Mouse (Mus musculus): Measurements from ENCODE around the gene Tef. TPM values are rescaled to one million over a fixed set of nuclear protein-coding genes. Genes with fewer than 3 reads are reported as not detected.

Tef gene
- polyA plus RNA-seq, 1 experiment from 2014 or later: 20.5 TPM

DNA sequence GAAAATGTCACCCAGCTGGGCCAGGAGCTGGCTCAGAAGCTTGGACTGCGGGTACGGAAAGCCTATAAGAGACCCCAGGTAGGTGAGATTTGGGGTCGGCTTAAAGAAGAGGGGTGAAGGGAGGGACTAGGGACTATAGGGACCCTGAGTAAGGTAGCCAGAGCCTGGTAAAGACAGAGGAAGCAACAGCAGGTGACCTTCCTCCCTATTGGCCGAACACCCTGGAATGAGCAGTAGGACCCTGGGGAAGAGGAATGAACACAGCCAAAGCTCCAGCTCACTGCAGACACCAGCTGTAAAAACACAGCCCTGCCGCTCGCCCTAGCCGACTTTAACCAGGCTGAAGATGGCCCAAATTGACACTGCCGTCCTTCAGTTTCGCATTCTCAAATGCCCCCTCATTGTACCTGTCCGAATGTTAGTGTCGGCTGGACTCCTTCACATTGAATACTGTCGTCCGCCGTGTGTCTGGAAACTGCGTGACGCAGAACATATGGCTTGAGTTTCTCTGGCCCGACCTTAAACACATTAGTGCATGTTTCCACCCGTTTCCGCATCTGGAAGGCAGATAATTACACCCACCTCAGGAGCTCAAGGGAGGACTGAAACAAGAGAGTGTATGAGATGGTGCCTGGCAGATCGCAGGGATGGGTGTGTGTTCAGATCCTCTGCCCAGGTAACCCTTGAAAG lies 29.6 kb upstream of the Tef start:
- Histone ChIP-seq H3K9me3 (replicated peaks) (no peaks in the 10 kb centered on the region), H3K9ac (replicated peaks) (no peak overlapping the region), H3K27me3 (replicated peaks) (no peaks in the 10 kb centered on the region), H3K4me3 (replicated peaks) (no peak overlapping the region), H3K4me1 (no peaks in the 10 kb centered on the region), H3K27ac (replicated peaks) (no peak overlapping the region), H3K36me3 (peaks cover 83% of the 10 kb centered on the region), H3K4me2 (no peak overlapping the region)
- no peak for ATAC-seq (ENCODE audit: low FRiP score)
- 87% methylated on average over 20 of the region's 20 CpGs for WGBS

DNA sequence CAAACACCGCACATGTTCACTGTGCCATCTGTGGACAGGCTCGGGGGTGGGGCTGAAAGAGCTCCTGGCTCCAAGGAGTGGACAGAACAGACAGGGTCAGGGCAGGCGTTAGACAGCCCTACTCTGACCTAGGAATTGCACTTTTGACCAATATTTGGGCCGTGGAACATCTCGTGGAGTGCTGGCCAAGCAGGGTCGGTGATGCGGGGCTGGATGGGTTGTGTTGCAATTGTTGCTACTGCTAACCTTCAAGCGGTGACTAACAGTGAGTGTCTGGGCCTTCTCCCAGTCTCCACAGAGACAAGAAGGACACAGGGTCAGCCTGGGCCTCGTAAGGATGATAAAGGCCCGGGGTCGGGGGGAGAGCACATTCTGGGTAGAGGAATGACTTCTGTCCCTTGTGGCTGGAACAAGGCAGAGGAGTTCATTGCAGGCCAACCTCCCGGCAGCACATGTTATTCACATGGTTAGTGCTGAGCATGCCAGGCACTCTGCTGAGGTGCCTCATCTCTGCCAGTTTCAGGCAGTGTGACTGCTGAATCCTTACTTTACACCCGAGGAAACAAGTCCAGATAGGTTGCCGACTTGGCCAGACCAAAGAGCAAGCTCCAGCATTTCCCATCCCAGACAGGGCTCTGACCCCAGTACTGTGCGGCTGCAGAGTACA lies 27.6 kb upstream of the Tef start:
- Histone ChIP-seq H3K4me2 (no peak overlapping the region), H3K9me3 (replicated peaks) (no peaks in the 10 kb centered on the region), H3K27me3 (replicated peaks) (no peaks in the 10 kb centered on the region), H3K27ac (replicated peaks) (no peak overlapping the region), H3K4me1 (no peaks in the 10 kb centered on the region), H3K9ac (replicated peaks) (no peak overlapping the region), H3K4me3 (replicated peaks) (no peak overlapping the region), H3K36me3 (peaks cover 89% of the 10 kb centered on the region)
- WGBS: 89% methylated on average over 15 of the region's 15 CpGs
- ATAC-seq (ENCODE audit: low FRiP score): no peak

DNA sequence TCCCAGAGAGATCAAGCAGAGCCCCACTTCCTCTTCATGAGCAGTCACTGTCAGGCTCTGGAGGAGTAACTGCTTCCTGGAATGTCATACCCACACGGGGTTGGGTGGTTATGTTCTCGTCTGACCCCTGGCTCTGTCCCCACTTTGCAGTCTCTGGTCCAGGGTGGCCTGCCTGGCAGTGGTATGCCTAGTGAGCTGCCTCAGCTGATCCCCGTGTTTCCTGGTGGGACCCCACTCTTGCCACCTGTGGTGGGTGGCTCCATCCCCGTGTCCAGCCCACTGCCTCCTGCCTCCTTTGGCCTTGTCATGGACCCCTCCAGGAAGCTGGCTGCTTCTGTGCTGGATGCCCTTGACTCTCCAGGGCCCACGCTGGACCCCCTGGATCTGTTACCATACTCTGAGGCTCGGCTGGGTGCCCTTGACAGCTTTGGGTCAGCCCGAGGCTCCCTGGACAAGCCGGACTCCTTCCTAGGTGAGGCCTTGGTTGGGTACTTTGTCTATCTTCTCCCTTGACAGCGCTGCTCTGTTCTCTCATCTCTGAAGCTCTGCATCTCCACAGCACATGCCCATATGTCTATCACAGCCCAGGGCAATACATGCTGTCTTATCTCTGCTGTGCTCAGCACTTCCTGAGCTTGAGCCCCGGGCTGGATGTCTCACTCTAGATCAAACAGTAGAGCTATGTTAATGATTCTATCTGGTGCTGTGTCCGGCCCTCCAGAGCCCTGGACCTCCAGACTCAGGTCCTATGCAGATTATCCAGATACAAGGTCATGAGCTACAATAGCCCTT lies 25.4 kb upstream of the Tef start:
- Histone ChIP-seq H3K27ac (replicated peaks) (no peak overlapping the region), H3K9ac (replicated peaks) (no peak overlapping the region), H3K36me3 (peaks cover 97% of the 10 kb centered on the region), H3K4me1 (no peaks in the 10 kb centered on the region), H3K27me3 (replicated peaks) (no peaks in the 10 kb centered on the region), H3K9me3 (replicated peaks) (no peaks in the 10 kb centered on the region), H3K4me2 (no peak overlapping the region), H3K4me3 (replicated peaks) (no peak overlapping the region)
- ATAC-seq (ENCODE audit: low FRiP score): no peak
- 91% methylated on average over 11 of the region's 11 CpGs for WGBS

DNA sequence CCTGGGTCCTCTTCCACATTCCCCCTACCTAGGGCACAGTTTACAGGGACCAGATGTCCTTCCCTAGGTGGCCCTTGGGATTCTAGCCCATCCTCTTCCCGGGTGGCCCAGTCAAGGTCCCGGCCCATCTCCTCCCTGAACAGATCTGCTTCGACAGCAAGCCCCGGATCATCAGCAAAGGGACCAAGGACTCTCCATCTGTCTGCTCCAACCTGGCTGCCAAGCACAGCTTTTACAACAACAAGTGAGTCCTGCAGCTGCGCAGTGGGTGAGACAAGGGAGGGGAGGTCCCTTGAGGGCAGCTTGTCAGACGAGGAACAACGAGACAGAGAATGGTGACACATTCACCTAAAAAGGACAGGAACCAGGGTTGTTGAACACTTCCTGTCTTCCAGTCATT lies 20.4 kb upstream of the Tef start:
- Histone ChIP-seq H3K9ac (replicated peaks) (no peak overlapping the region), H3K27ac (replicated peaks) (no peak overlapping the region), H3K4me2 (no peak overlapping the region), H3K4me1 (no peaks in the 10 kb centered on the region), H3K27me3 (replicated peaks) (no peaks in the 10 kb centered on the region), H3K4me3 (replicated peaks) (no peak overlapping the region), H3K36me3 (peaks cover 92% of the 10 kb centered on the region), H3K9me3 (replicated peaks) (no peaks in the 10 kb centered on the region)
- 65% methylated on average over 7 of the region's 7 CpGs for WGBS
- no peak for ATAC-seq (ENCODE audit: low FRiP score)

DNA sequence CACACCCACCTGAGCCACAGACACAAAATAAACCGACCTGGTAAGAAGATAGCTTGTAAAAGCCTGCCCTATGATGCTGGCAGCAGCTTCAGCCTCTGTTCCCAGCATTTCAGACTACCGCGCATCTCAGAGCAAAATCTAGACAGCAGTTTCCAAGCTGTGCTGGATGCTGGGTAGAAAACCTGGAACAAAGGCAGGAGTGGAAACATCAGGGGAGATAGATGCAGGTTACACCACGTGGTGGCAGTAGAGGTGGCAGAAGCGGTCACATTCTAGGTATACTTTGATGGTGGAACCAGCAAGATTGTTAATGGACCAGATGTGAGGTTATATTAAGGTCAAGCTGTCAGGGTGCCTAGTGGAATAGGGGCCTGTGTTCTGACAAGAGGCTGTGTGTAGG lies 17.5 kb upstream of the Tef start:
- H3K27ac ChIP-seq (replicated peaks): no peak overlapping the region
- no peaks in the 10 kb centered on the region for H3K9me3 ChIP-seq (replicated peaks)
- H3K9ac ChIP-seq (replicated peaks): no peak overlapping the region
- no peak overlapping the region for H3K4me3 ChIP-seq (replicated peaks)
- H3K4me1 ChIP-seq: no peaks in the 10 kb centered on the region
- H3K4me2 ChIP-seq: no peak overlapping the region
- peaks cover 82% of the 10 kb centered on the region for H3K36me3 ChIP-seq
- H3K27me3 ChIP-seq (replicated peaks): no peaks in the 10 kb centered on the region
- no peak for ATAC-seq (ENCODE audit: low FRiP score)
- 76% methylated on average over 5 of the region's 5 CpGs for WGBS

DNA sequence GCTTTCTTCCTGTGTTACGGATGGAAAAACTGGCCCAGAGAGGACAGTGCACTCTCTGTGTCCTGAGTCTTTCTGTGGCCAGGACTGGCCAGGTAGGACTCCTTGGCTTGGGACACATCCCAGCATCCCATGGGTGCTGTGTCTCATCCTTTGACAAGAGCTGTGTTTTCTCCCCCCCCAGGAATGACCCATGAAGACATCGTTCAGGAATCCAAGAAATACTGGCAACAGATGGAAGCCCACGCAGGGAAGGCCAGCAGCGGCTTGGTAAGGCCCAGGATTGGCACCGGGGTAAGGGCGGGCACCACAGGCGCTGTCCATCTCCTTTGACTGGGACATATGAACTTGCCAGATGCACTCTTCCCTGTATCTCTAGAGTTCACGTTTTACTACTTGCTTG lies 16.5 kb upstream of the Tef start:
- H3K36me3 ChIP-seq: peaks cover 82% of the 10 kb centered on the region
- H3K4me3 ChIP-seq (replicated peaks): no peak overlapping the region
- H3K4me2 ChIP-seq: no peak overlapping the region
- WGBS: 94% methylated on average over 8 of the region's 8 CpGs
- no peak overlapping the region for H3K27ac ChIP-seq (replicated peaks)
- H3K9ac ChIP-seq (replicated peaks): no peak overlapping the region
- H3K9me3 ChIP-seq (replicated peaks): no peaks in the 10 kb centered on the region
- H3K27me3 ChIP-seq (replicated peaks): no peaks in the 10 kb centered on the region
- no peak for ATAC-seq (ENCODE audit: low FRiP score)
- H3K4me1 ChIP-seq: no peaks in the 10 kb centered on the region

DNA sequence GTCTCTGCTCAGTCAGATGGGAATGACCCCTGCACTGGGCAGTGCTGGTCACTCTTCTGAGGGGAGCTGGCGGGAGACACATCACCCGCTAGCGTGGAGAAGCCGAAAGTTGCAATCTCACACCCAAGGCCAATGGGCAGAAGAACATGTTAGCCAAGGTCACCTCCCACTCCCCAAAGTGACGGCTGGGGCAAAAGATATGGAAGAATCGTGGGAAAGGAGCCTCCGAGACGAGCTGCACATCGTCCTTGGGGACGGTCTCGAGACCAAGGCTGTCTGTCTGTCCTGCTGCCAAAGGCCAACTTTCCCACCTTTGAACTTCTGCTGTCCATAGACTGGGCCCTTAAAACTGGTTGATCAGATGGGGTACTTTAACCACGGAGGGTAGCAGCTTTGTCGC lies 14.7 kb upstream of the Tef start:
- no peak overlapping the region for H3K4me3 ChIP-seq (replicated peaks)
- 96% methylated on average over 13 of the region's 13 CpGs for WGBS
- peaks cover 82% of the 10 kb centered on the region for H3K36me3 ChIP-seq
- ATAC-seq (ENCODE audit: low FRiP score): no peak
- H3K9ac ChIP-seq (replicated peaks): no peak overlapping the region
- no peaks in the 10 kb centered on the region for H3K4me1 ChIP-seq
- no peaks in the 10 kb centered on the region for H3K9me3 ChIP-seq (replicated peaks)
- no peak overlapping the region for H3K4me2 ChIP-seq
- H3K27ac ChIP-seq (replicated peaks): no peak overlapping the region
- no peaks in the 10 kb centered on the region for H3K27me3 ChIP-seq (replicated peaks)

DNA sequence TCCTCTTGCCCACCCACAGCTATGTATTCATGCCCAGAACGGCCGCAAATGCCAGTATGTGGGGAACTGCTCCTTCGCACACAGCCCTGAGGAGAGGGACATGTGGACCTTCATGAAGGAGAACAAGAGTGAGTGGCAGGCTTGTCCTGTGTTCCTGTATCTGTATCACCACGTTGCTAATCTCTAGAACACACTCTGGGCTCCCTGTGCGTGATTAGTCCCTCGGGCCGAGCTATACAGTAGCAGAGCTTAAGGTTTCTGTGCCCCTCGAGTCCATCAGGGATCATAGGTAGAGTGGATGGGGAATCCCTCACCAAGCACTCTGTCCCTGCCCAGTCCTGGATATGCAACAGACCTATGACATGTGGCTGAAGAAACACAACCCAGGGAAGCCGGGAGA lies 9.8 kb upstream of the Tef start:
- no peak overlapping the region for H3K9ac ChIP-seq (replicated peaks)
- H3K27me3 ChIP-seq (replicated peaks): no peaks in the 10 kb centered on the region
- ATAC-seq (ENCODE audit: low FRiP score): no peak
- no peak overlapping the region for H3K4me3 ChIP-seq (replicated peaks)
- WGBS: 96% methylated on average over 9 of the region's 9 CpGs
- H3K4me2 ChIP-seq: no peak overlapping the region
- no peak overlapping the region for H3K27ac ChIP-seq (replicated peaks)
- peaks cover 66% of the 10 kb centered on the region for H3K36me3 ChIP-seq
- no peaks in the 10 kb centered on the region for H3K4me1 ChIP-seq
- H3K9me3 ChIP-seq (replicated peaks): no peaks in the 10 kb centered on the region

DNA sequence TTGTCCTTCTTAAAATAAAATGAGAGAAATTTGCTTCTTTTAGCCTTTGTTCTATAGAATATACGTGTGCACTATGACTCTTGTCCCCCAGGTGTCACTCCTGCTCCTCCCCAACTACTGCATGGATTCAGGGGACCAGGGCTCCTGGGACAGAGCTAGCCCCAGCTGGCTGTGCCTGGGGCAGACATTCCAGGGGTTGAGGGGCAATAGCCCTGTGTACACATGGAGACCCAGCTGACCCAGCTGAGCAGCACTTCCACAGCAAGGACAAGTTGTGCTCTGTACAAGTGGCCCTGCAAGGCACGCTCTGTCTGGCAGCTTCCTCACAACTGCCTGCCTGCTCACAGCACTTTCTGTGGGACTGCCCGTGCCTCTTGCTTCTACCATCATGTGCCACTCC lies 6.0 kb upstream of the Tef start:
- no peak overlapping the region for H3K27ac ChIP-seq (replicated peaks)
- peak; percentile 46; the same call in 1 of the 2 replicates for ATAC-seq (ENCODE audit: low FRiP score)
- no peaks in the 10 kb centered on the region for H3K9me3 ChIP-seq (replicated peaks)
- 71% methylated on average over 3 of the region's 3 CpGs for WGBS
- no peaks in the 10 kb centered on the region for H3K4me1 ChIP-seq
- H3K4me2 ChIP-seq: no peak overlapping the region
- H3K4me3 ChIP-seq (replicated peaks): no peak overlapping the region
- no peak overlapping the region for H3K9ac ChIP-seq (replicated peaks)
- H3K36me3 ChIP-seq: peaks cover 41% of the 10 kb centered on the region
- H3K27me3 ChIP-seq (replicated peaks): no peaks in the 10 kb centered on the region

DNA sequence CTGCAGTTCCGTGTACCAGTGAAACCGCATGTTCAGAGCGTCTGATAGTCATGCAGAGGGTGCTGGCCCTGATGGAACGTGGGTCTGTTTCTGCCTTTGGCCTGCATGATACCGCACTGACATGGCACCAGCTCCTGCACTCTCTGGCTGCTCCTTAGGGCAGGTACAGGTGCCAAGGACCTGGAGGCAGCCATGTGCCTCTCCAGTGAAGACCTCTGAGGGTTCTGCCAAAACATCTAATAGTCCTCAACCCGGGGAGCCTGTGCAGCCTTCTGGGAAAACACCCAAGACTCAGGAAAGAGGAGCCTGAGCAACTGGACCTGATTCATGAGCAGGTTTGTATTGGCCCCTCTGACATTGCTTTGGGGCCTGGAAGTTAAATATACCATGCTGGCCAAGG lies 4.4 kb upstream of the Tef start:
- Histone ChIP-seq H3K36me3 (peaks cover 25% of the 10 kb centered on the region), H3K9me3 (replicated peaks) (no peaks in the 10 kb centered on the region), H3K27ac (replicated peaks) (no peak overlapping the region), H3K4me2 (no peak overlapping the region), H3K9ac (replicated peaks) (no peak overlapping the region), H3K27me3 (replicated peaks) (no peaks in the 10 kb centered on the region), H3K4me3 (replicated peaks) (no peak overlapping the region), H3K4me1 (peaks cover 12% of the 10 kb centered on the region)
- ATAC-seq (ENCODE audit: low FRiP score): no peak
- WGBS: 94% methylated on average over 6 of the region's 6 CpGs

DNA sequence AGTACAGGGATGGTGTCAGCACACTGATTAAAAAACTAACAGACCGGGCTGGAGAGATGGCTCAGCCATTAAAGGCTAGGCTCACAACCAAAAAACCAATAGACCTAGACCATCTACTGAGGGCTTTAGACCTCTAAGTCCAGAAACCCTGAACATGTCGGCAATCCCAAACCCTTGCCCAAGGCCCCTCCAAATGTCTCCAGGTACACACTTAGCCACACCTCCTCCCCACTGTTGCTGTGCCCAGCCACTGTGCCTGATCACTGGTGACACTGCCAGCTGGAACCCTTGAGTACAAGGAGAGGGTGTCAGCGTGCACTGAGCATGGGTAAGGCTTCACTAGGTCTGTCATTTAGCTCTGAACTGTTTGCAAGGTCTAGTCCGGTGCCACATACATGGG lies 3.8 kb upstream of the Tef start:
- H3K27ac ChIP-seq (replicated peaks): no peak overlapping the region
- 95% methylated on average over 4 of the region's 4 CpGs for WGBS
- no peaks in the 10 kb centered on the region for H3K27me3 ChIP-seq (replicated peaks)
- H3K4me3 ChIP-seq (replicated peaks): no peak overlapping the region
- peaks cover 20% of the 10 kb centered on the region for H3K36me3 ChIP-seq
- H3K4me2 ChIP-seq: no peak overlapping the region
- no peaks in the 10 kb centered on the region for H3K9me3 ChIP-seq (replicated peaks)
- ATAC-seq (ENCODE audit: low FRiP score): no peak
- no peak overlapping the region for H3K9ac ChIP-seq (replicated peaks)
- peaks cover 17% of the 10 kb centered on the region for H3K4me1 ChIP-seq

DNA sequence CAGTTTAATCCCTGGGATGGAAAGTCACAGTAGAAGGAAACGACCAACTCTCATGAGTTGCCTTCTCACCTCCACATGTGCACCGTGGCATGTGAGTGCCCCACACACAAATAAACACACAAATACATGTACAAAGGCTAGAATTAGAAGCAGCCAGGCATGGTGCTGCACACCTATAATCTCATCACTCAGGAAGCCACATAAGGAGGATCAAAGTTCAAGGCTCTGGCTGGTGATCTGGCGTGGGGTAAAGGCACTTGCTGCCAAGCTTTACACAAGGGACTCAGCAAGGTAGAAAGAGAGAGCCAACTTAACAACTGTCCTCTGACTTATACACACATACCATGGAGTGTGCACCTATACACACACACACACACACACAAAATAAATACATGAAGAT lies 1.8 kb upstream of the Tef start:
- H3K9ac ChIP-seq (replicated peaks): no peak overlapping the region
- H3K4me3 ChIP-seq (replicated peaks): no peak overlapping the region
- H3K4me2 ChIP-seq: no peak overlapping the region
- peaks cover 10% of the 10 kb centered on the region for H3K36me3 ChIP-seq
- no peaks in the 10 kb centered on the region for H3K9me3 ChIP-seq (replicated peaks)
- H3K27ac ChIP-seq (replicated peaks): no peak overlapping the region
- no peak for ATAC-seq (ENCODE audit: low FRiP score)
- 73% methylated on average over 3 of the region's 3 CpGs for WGBS
- peaks cover 29% of the 10 kb centered on the region for H3K4me1 ChIP-seq
- no peaks in the 10 kb centered on the region for H3K27me3 ChIP-seq (replicated peaks)
